Comparison of ENCODE assay signal across 24 mouse cellular contexts in the genomic region with DNA sequence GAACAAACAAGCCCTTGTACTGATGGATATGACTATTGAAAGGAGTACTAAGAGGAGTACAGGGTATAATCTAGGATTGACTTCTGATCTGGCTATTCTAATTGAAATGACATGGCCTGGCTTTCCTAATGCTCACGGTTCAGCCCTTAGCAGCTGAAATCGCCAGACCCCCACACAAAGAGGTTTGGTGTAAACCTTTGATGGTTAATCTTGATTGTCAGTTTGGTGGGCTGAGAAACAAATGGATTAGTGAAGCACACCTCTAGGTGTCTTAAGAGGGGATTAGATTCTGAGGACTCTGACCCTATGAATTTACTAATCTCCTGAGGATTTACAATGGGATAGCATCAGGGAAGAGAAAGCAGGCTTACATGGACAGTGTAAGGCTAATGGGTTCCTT.
DNase-seq lines count a peak whose midpoint lies in the region; ATAC-seq lines count a peak whose summit lies in the region.
"Had no signal": no experiment of that assay in that cellular context is flagged by ENCODE, and none has a peak within 500 bp of the region (broad histone marks: within the 10 kb centered on the region; RNA-seq: fewer than 3 reads in every experiment).

No protein-coding gene starts in this region.

- H3K27ac ChIP-seq in midbrain, embryonic 11.5 days (ENCODE audit: low read depth, low read length), result no peak overlapping the region
- no peak overlapping the region for H3K27ac ChIP-seq in midbrain, embryonic 13.5 days
- H3K27ac ChIP-seq: embryonic facial prominence, embryonic 13.5 days; embryonic facial prominence, embryonic 15.5 days; forebrain, embryonic 10.5 days; forebrain, embryonic 12.5 days had no signal

- H3K36me3 ChIP-seq in midbrain, embryonic 11.5 days (ENCODE audit: control insufficient read depth, insufficient read depth, low read length), result no peaks in the 10 kb centered on the region
- no peaks in the 10 kb centered on the region for H3K36me3 ChIP-seq in midbrain, embryonic 13.5 days
- H3K36me3 ChIP-seq: embryonic facial prominence, embryonic 13.5 days; embryonic facial prominence, embryonic 15.5 days; forebrain, embryonic 10.5 days; forebrain, embryonic 12.5 days had no signal

- no peaks in the 10 kb centered on the region for H3K9me3 ChIP-seq in midbrain, embryonic 11.5 days (ENCODE audit: control insufficient read depth, low read length)
- no peaks in the 10 kb centered on the region for H3K9me3 ChIP-seq in midbrain, embryonic 13.5 days
- H3K9me3 ChIP-seq: embryonic facial prominence, embryonic 13.5 days; embryonic facial prominence, embryonic 15.5 days; forebrain, embryonic 10.5 days had no signal

- intact Hi-C loops in heart, postnatal 10 days (cut with DNase I), result no loop called here

- no peak overlapping the region for H3K4me2 ChIP-seq in midbrain, embryonic 11.5 days
- H3K4me2 ChIP-seq in midbrain, embryonic 13.5 days (replicated peaks), result no peak overlapping the region
- H3K4me2 ChIP-seq: embryonic facial prominence, embryonic 13.5 days; embryonic facial prominence, embryonic 15.5 days; forebrain, embryonic 12.5 days had no signal

- peak; percentile 39 for DNase-seq in heart, adult 11 months
- no peak for DNase-seq in heart, postnatal 10 days
- peak; percentile 90 for DNase-seq in midbrain, embryonic 11.5 days (ENCODE audit: low spot score, missing footprints)
- DNase-seq in retina, embryonic 14.5 days (ENCODE audit: low spot score), result peak; percentile 49
- peak; percentile 82 for DNase-seq in retina, postnatal 1 day
- DNase-seq in kidney, adult 11 months, result no peak
- DNase-seq in layer of hippocampus, adult 9-10 months (ENCODE audit: low spot score), result no peak
- DNase-seq: adrenal gland, adult 2 months; adrenal gland, postnatal 10 days; adrenal gland, postnatal 25 days; cerebellum, adult 11 months; cerebellum, adult 18-20 months; cerebellum, adult 8-10 months; cerebellum, adult 9-11 months; cerebellum, postnatal 14 days; cerebellum, postnatal 36 days had no signal

- peaks cover 7% of the 10 kb centered on the region; the same call in 1 of the 2 replicates for H3K27me3 ChIP-seq in midbrain, embryonic 11.5 days (ENCODE audit: control insufficient read depth, insufficient read depth, low read length)
- peaks cover 13% of the 10 kb centered on the region; the same call in 1 of the 2 replicates for H3K27me3 ChIP-seq in midbrain, embryonic 13.5 days
- H3K27me3 ChIP-seq: embryonic facial prominence, embryonic 13.5 days; embryonic facial prominence, embryonic 15.5 days; forebrain, embryonic 12.5 days had no signal

- H3K9ac ChIP-seq in midbrain, embryonic 11.5 days (ENCODE audit: low read length), result no peak overlapping the region
- H3K9ac ChIP-seq in midbrain, embryonic 13.5 days (replicated peaks), result no peak overlapping the region
- H3K9ac ChIP-seq: embryonic facial prominence, embryonic 13.5 days; embryonic facial prominence, embryonic 15.5 days; forebrain, embryonic 12.5 days had no signal

- H3K4me3 ChIP-seq in midbrain, embryonic 11.5 days (ENCODE audit: low read depth, low read length), result no peak overlapping the region
- no peak overlapping the region for H3K4me3 ChIP-seq in midbrain, embryonic 13.5 days (replicated peaks)
- H3K4me3 ChIP-seq: embryonic facial prominence, embryonic 13.5 days; embryonic facial prominence, embryonic 15.5 days; erythroblast, embryonic 14.5 days; forebrain, embryonic 10.5 days; forebrain, embryonic 12.5 days had no signal

- no peaks in the 10 kb centered on the region; the same call in 1 of the 2 replicates for H3K4me1 ChIP-seq in midbrain, embryonic 11.5 days (ENCODE audit: control insufficient read depth, insufficient read depth, low read length)
- no peaks in the 10 kb centered on the region for H3K4me1 ChIP-seq in midbrain, embryonic 13.5 days (replicated peaks)
- H3K4me1 ChIP-seq: embryonic facial prominence, embryonic 13.5 days; embryonic facial prominence, embryonic 15.5 days had no signal

- 3% methylated on average over 2 of the region's 2 CpGs for WGBS in midbrain, embryonic 11.5 days
- WGBS in midbrain, embryonic 13.5 days, result 3% methylated on average over 2 of the region's 2 CpGs

- ATAC-seq in midbrain, embryonic 11.5 days (ENCODE audit: low FRiP score), result peak; percentile 71
- no peak for ATAC-seq in midbrain, embryonic 13.5 days
- ATAC-seq: forebrain, embryonic 14.5 days; forebrain, embryonic 16.5 days had no signal

Comparison
In these comparisons a context has a peak if more than half of its experiments do, and no peak if none do; other contexts are left out.
1. DNase-seq: peak in heart, adult 11 months (single experiment), midbrain, embryonic 11.5 days (single experiment), retina, embryonic 14.5 days (single experiment) and retina, postnatal 1 day (single experiment); none in heart, postnatal 10 days (0 of 2), kidney, adult 11 months (single experiment) and layer of hippocampus, adult 9-10 months (single experiment).